Mouse (Mus musculus): ENCODE results near the gene Mamstr. TPM values are rescaled to one million over a fixed set of nuclear protein-coding genes. Genes with fewer than 3 reads are reported as not detected.

Mamstr gene
- polyA plus RNA-seq, 1 experiment from 2014 or later: 1.6 TPM

DNA sequence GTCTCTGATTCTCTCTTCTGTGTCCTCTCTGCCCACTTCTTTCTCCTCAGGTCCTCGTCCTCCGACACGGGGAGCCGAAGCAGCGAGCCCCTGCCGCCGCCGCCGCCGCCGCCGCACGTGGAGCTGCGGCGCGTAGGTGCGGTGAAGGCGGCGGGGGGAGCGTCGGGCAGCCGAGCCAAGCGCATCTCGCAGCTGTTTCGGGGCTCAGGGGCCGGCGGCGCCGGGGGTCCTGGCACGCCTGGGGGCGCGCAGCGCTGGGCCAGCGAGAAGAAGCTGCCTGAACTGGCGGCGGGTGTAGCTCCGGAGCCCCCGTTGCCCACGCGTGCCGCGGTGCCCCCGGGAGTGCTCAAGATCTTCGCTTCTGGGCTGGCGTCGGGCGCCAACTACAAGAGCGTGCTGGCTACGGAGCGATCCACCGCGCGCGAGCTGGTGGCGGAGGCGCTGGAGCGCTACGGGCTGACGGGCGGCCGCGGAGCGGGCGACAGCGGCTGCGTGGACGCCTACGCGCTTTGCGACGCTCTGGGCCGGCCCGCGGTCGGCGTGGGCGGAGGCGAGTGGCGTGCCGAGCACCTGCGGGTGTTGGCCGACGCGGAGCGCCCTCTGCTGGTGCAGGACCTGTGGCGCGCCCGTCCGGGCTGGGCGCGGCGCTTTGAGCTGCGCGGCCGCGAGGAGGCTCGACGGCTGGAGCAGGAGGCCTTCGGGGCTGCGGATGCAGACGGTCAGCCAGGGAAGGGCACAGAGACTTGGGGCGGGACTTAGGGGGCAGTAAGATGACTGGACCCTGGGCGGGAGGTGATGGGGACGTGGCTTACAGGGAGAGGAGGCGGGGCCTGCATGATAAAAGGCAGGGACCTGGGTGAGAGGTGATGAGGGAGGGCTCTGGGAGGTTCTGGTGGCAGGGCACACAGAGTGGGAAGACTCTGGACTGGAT lies 11.1 kb upstream of the Mamstr start:
- peak; percentile 83 for DNase-seq (ENCODE audit: low spot score)

DNA sequence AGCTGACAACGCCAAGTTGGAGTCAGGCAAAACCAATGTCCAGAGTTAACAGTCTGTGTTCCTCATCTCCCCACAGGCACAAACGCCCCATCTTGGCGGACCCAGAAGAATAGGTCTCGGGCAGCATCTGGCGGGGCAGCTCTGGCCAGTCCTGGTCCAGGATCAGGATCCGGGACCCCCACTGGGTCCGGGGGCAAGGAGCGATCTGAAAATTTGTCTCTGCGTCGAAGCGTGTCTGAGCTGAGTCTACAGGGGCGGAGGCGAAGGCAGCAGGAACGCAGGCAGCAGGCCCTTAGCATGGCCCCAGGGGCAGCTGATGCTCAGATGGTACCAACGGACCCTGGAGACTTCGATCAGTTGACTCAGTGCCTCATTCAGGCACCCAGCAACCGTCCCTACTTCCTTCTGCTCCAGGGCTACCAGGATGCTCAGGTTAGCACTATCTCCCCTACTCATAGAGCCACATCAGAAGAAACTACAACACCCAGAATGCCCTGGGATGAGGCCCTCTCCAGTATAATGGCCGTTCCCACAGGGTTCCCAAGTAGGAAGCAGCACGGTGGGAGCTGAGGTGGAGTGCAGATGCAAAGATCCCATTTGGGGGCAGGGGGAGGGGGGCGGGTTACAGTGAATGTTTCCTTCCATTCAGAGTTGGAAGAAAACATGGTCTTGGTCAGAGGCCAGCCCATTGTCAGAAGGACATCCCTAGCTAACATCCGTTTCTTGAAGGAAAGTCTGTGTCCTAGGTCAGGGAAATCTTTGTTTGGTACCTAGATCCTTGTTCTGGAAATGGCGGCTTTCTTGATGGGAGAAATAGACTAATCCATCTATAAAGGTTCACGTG lies 9.5 kb upstream of the Mamstr start:
- DNase-seq (ENCODE audit: low spot score): no peak

DNA sequence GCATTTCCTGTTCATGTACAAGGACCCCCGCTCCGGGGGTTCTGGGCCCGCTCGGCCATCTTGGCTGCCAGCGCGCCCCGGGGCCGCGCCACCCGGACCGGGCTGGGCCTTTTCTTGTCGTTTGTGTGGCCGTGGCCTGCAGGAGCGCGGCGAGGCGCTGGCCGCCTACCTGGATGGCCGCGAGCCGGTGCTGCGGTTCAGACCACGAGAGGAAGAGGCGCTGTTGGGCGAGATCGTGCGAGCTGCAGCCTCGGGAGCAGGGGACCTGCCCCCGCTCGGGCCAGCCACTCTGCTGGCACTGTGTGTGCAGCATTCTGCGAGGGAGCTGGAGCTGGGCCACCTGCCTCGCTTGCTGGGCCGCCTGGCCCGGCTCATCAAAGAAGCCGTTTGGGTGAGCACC lies 7.3 kb upstream of the Mamstr start:
- no peak for DNase-seq (ENCODE audit: low spot score)

DNA sequence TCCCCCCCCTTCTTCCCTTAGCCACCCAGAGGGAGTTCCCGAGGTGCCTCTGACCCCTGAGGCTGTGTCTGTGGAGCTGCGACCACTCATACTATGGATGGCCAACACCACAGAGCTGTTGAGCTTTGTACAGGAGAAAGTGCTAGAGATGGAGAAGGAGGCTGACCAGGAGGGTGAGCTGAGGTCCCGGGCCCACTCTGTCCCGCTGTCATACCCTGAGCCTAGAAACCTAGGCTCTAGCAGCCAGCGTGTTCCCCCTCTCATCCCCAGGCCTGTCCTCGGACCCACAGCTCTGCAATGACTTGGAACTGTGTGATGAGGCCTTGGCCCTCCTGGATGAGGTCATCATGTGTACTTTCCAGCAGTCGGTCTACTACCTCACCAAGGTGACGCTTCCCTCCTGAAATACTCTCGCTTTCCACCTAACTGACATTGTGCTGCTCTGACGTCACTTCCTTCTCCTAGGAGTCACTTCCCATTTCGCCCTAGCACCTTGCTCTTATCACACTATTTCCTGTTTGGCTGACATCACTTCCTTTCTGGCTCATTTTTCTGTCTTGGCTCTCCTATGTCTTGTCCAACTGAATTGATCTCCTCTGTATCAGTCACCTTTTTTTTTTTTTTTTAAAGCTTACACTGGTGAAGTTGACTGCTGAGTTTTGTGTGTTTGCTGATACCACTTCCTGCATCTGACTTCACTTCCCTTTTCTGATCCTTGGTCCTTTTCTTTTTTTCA lies 4.7 kb upstream of the Mamstr start:
- DNase-seq (ENCODE audit: low spot score): peak; percentile 35

DNA sequence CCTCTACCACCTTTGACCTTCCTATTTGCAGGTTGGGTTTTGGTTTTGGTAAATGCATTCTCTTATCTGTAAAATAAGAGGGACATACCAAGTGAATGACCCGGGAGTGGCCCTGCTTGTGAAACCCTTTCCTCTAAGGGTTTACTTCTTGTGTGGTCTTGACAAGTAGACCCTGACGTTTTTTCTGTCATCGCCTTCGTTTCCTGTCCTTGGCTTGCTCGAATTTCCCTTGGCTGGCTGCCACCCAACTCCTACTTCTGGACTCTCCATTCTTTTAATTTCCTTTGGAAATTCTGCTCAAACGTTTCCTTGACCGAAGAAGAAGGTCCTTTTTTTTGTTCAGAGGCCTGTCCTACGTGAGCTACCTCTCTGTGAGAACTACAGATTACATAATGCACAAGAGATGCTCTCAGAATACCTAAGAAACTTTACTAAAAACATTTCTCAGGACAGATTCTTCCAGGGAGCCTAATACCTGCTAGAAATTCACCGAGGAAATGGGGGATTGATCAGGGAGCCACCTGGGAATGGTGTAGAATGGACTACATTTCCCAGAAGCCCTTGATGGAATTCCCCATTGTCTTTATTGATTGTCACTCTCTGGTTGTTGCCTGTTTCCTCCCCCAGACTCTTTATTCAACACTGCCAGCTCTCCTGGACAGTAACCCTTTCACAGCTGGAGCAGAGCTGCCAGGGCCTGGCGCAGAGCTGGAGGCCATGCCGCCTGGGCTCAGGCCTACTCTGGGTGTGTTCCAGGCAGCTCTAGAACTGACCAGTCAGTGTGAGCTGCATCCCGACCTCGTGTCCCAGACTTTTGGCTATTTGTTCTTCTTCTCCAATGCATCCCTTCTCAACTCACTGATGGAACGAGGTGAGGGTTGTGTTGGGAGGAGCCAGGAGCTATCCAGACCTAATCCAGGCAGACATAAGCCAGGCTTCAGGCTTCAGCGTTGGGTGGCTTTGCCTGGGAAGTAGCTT lies 3.8 kb upstream of the Mamstr start:
- DNase-seq (ENCODE audit: low spot score): no peak

DNA sequence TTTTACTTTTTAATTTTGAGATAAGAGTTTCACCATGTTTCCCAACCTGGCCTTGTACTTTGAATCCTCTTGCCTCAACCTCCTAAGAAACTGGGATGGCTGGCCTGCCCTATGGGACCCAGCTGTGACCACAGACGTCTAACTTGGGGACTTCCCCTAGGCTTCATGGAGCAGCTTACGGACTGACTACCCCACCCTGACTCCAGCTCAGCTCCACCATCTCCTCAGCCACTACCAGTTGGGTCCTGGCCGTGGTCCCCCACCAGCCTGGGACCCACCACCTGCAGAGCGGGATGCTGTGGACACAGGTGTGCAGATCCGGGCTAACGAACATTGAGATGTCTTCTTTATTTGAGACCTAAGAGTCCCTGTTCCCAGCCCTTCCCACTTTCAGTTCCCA lies 2.1 kb upstream of the Mamstr start:
- DNase-seq (ENCODE audit: low spot score): no peak

DNA sequence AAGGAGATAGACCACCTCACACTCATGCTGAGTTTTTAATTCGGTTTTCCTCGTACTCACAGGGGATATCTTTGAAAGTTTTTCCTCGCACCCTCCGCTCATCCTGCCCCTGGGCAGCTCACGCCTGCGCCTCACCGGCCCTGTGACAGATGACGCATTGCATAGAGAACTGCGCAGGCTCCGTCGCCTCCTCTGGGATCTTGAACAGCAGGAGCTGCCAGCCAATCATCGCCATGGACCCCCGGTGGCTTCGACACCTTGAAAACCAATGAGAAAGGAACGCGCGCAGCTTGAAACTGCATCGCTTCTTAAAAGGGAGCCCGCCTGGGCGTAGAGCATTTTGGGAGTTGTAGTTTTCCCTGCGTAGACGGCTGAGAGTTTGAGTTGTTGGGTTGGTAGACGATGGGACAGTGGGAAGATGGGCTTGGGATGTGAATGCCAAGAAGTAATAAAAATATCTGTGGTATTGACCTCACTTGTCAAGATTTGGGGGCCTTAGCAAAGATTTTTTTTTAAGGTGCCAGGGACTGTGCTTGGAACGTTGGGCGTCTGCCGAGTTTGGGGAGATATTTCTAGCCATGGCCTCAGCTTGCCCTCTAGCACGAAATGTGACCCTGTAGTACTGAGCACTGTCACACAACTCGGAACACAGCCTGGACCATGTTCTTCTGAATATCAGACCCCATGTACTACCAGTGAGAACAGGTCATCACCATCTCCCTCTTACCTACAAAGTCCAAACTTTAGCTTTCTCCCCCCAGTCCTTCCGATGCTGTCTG lies 965 bp upstream of the Mamstr start:
- peak; percentile 52 for DNase-seq (ENCODE audit: low spot score)

DNA sequence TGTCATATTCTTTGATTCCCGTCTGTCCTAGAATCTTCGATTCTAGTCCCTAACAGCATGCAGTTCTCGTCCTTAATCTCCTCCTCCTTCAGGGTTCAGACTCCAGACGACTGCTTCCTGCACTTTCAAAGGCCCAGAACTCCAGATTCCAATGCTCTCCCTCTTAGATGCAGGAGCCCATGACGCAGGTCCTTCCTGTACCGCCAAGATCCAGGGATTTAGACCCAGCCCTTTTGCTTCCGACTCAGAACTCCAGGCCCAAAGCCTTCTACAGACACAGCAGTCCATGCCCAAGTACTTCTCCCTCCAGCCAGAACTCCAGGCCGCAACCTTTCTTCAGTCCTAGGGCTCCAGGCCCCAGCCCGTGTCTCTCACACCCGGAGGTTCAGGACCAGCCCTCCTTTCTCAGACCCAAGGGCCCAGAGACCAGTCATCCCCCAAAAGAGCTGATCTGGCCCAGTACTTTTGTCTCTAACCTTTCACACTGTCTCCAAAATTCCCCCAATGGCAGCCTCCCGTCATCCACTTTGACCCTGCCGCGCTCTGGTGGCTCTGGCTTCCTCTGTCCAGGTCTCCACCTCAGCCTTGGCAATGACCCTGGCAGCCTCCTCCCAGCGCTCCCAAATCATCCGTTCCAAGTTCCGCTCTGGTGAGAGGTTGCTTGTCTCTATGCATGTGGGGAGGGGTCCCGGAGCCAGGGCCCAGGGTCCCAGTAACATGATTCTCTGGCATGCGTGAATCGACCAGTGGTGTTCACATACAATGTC lies 597 bp downstream of the Mamstr start:
- DNase-seq (ENCODE audit: low spot score): no peak

DNA sequence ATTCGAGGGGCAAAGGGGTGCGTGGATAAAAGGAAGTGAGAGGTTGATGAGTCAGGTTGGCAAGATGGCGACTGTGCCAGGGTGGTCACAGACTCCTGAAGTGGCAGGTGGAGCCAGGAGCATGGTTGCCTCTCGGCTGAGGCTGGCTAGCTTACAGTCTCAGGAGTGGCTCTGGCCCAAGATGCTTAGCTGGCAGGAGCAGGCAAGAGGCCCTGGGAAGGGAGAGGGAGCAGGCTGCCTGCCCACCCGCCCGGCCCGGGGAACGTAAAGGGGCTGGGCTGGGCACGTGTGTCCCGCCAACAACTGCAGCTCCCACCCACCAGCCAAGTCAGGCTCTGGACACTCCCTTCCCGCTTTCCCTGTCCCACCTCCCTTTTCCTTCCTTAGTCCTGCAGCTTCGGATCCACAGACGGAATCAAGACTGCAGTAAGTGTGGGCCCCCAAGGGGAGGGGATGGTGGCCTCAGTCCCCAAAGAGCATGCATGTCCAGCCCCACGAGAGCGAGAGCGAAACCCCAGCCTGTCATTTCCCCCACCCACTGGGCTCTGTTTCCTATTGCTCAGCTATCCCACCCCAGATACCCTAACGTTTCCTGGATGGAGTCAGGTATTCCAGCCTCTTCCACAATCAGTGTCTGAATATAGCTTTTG lies 1.7 kb downstream of the Mamstr start:
- DNase-seq (ENCODE audit: low spot score): no peak

DNA sequence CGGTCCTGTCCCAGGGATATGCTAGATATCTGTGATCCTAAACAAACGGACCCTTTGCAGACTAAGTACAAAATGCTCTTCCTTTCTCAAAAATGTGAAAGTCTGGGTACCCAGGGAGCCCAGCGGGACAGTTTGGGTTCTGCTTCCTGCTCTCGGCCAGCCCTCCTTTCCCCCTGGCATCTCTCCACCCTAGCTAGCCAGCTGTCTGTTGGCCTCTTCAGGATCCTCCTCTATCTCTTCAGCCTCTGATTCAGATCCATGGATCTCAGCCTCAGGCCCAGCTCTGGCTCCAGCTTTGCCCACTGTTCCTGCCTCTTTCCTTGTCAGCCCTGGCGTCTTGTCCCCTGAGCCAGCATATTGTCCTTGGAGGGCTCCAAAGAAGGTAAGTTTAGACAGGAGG lies 2.3 kb downstream of the Mamstr start:
- no peak for DNase-seq (ENCODE audit: low spot score)

DNA sequence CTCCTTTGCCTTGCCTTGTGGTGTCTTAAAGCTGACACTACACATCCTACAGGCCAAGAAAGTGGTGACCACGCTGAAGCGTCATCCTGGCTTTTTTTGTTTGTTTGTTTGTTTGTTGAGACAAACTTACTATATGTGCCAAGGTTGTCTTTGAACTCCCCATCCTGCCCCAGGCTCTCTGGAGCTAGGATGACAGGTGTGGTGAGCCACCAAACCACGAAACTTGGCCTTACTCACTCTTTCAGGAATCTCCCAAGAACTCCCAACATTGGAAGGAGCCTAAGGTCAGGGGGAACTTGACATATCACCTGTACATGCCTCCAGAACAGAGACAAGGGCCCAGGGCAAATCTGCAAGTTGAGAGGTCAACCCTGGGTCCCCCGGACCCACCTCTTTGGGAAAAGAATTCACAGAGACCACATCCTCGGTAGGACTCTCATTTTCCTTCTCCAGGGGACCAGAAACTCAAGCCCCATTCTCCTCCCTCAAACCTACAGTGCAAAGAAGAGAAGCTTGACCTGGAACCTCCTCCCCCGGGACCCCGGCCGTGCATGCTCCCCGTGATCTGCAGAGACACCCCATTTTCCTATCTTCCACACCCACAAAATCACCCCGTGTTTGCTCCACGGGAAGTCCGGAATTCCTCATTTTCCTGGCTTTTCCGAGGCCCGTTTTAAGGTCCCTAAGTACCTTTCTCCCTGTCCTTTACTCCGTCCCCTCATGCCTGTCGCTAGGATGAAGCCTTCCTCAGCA lies 2.9 kb downstream of the Mamstr start:
- DNase-seq (ENCODE audit: low spot score): no peak

DNA sequence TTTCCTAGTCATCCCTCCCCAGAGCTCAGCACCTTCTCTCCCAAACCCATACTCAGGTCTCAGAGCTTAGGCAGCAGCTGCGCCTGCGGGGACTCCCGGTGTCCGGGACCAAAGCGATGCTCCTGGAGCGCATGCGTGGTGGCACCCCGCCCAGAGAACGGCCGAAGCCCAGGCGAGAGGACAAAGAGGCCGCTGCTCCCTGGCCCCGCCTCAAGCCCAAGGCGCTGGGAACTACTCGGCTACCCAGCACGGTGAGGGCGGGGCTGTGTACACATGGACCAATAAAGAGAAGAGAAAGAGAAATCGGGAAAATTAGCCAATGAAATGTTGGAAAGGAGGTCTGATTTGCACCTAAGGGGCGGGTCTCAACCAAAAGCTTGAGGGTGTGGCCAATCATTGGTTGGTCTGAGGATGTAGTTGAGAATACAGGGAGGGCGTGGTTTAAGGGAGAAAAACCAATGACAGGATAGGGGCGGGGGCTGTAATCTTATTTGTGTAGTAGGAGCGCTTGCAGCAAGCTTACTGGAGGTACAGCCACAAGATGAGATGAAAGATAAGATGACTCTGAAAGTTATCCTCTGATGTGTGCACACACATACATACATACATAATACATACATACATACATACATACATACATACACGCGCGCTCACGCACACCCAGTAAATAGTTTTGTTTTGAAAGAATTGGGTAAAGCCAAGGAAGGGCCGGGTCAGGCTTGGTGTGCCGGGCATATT lies 3.8 kb downstream of the Mamstr start:
- peak; percentile 97 for DNase-seq (ENCODE audit: low spot score)

DNA sequence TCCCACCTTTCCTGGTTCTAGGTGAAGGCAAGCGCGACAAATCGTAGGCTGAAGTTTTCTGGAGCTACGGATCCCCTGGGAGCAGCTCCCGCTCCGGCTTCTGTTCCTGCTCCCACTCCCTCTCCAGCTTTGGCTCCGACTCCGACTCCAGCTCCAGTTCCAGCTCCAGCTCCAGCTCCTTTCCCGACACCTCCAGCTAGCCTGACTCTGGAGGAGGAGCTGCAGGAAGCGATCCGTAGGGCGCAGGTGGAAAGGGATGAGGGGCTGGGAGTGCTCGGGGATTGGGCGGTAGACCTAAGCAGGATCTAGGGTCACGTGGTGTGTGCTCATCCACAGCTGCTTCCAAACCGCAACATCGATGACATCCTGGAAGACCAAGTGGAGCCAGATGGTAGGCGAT lies 4.4 kb downstream of the Mamstr start:
- DNase-seq (ENCODE audit: low spot score): no peak

DNA sequence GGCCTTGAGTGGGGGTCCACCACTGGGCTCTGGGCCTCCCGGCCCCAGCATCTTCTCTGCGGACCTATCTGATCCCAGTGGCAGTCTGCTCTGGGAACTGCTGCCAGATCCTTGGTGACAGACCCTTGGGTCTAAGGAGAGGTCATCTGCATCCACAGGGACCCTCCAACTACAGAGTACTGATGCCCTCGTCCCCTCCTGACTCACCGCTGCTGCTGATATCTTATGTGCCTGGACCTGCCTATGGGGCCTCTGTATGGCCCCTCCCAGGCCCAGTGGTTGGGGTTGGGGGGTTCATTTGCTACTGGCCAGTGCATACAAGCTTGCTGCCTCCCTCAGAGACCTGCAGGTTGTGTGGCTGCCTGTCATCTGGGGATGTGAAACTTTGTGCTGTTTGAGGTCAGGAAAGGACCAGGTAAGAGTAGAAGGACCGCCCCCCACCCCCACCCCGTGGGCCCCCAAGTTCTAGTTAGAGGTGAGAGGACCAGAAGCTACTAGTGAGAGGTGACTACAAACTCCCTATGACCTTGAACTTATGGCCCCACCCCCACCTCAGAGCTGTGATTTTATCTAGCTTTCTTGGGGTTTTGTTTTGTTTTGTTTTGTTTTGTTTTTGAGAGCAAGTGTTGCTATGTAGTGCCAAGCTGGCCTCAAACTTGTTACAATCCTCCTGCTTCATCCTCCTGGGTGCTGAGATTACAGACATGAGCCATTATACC lies 5.3 kb downstream of the Mamstr start:
- DNase-seq (ENCODE audit: low spot score): no peak

DNA sequence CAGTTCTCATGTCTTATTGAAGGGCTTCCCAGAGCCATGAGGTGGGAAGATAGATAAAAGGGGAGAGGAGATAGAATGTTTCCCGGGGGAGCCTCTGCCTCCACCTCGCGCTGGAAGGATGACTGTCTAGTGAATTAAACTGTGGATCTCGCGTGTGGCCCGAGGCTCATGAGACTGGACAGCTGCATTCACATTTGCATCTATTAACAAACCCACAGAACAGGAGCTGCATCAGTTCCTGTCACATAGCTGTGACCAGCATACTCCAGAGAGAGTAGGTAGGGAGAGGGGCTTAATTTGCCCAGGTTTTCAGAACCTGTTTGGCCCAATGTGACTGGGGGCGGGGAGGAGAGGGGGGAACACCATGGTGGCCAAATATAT lies 5.8 kb downstream of the Mamstr start:
- no peak for DNase-seq (ENCODE audit: low spot score)

DNA sequence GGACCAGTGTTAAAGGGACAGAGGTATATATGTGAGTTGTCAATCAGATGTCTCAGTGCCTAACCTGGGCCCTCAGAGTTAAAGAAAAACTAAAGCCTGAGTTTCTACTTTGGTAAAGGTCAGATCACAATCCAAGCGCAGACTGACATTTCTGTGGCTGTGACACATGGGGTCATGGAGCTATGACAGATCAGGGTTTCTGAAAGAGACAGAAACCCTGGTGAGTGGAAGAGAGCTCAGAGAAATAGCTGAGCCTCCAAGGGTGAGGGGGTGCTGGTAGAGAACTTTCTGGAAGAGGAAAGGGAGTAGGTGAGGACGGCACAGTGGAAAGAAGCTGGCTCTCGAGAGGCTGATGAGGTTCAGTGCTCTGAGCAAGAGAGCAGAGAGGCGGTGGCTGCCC lies 6.9 kb downstream of the Mamstr start:
- DNase-seq (ENCODE audit: low spot score): no peak

Data from thymus, postnatal 0 days (tissue).